Mouse (Mus musculus) erythroblast, embryonic 14.5 days (primary cell): ENCODE measurements around the gene Urb2.

ENCODE experiments used
- GATA1 ChIP-seq: IDR thresholded peaks from 2 replicates; pipeline ENCODE4 v1.6.1; 2012; ENCODE audit warnings: low read length, inconsistent platforms, mixed read lengths
- TAL1 ChIP-seq: IDR thresholded peaks from 3 replicates; pipeline ENCODE4 v1.6.1; 2012; ENCODE audit warnings: low read length, inconsistent platforms, mixed read lengths

DNA sequence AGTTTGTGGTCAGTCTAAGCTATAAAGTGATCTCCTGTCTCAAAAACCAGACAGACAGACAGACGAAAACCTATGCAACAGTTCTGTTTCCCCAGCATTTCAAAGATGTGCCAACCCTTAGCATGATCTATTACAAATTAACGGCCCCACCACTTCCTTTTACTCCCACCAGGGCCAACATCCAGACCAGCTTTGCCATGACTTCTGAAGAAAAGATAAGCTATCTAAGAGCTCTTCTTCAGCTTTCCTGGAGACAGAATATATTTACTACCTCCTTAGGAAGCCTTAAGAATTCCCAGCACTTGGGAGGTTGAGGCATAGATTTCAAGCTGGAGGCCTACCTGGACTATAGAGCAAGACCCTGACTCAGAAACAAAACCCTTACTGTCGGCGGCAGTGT is 41.1 kb upstream of the Urb2 start:
- TF ChIP-seq TAL1 = no peak
- TF ChIP-seq GATA1 = no peak; the same call in 1 of the 2 replicates
